Mouse (Mus musculus) cerebellum, postnatal 10 days (tissue): Measurements from ENCODE around the gene Bcas2.
"Not testable (repeated sequence)": the region's sequence is repeated elsewhere in the genome, so short reads cannot be mapped to it uniquely, and the experiment has no call there.

Experiments used
- DNase-seq, 2 experiments: peaks; one replicate each; pipeline ENCODE4 v3.0.0; 2021; ENCODE audit warnings: mixed read lengths in 2 of 2

Bcas2 gene

DNA sequence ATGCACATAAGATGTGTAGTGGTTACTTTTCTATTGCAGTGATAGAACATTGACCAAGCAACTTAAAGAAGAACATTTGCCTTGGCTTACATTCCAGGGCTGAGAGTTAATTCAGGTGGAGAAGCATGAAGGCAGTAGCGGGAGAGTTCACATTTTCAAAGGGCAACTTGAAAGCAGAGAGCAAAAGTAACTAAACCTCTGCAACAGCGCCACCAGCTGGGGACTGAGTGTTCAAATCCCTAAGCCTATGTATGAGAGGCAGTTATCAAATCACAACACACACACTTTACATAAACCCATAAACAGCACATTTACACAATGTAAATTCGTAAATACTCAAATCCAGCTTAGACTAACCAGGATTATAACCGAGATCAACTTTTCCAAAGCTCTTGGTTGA, 1.7 kb upstream of the Bcas2 start:
- peak; percentile 90 to 91 for DNase-seq

DNA sequence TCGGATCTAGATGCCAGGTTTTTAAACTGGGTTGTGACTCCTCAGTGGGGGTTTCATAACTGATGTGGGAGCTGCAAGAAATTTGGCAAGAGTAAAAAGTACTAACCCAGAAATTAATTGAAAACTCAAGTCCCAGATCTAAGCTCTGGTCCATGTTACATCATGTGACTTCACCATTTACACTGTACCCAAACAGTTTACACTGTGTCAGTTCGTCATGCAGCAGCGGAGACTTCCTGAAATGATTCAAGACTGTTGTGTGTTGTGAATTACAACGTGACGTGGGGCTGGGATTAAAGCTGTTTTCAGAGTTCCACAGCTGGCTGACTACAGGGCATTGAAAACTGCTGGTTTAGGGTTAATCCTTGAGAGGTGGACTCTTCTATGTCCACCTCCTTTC, 1.2 kb downstream of the Bcas2 start:
- DNase-seq, result no peak

DNA sequence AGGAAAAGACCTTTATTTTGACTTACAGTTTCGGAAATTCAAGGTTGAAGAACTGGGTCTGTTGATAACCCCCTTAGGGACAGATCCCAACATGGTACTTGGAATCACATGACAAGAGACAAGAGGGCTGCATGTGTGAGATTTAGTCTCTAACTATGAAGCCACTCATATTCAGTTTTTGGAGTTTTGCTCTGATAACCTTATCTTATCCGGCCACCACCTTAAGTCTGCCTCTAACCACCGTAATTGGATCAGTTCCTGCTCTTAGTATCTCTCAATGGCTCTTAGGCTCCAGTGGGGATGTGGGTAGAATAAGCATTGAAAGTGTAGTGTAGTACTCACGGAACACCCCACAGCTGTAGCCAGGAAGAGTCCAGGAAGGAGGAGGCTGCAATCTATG, 5.3 kb downstream of the Bcas2 start:
- no peak for DNase-seq

DNA sequence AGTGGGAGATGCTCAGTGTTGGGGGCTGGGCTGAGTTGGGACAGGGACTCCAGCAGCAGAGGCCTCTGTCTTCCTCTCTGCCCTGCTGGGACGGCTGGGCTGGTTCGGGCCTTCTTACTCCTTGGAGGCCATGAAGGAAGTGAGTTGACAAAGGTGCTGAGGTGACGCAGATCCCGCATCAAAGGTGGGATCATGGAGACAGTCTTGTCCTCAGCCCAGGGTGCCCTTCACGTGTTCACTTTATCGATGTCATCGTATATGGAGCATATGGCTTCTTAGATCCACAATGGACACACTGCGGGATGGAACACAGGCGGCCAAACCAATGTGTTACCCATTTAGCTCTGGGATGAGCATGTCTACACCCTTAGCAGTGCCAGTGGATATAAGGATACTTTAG, 8.1 kb downstream of the Bcas2 start:
- no peak for DNase-seq

DNA sequence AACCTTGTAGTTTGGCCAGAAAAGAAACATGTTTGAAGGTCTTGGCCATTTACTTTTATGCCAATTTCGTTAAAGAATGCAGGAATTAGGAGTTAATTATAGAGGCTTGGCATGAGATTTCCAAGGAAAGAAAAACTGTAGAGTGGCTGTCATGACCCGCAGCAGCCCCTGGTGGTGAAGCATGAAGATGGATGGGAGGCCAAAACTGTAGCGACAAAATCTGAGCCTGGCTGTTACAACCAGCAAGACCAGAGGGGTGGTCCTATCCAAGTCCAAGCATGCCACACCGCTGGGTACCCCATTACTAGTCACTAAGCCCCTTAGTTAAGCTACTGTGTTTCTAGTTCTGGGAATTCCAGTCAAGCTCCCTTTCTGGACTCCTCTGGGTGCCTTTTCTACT, 9.7 kb downstream of the Bcas2 start:
- no peak for DNase-seq

DNA sequence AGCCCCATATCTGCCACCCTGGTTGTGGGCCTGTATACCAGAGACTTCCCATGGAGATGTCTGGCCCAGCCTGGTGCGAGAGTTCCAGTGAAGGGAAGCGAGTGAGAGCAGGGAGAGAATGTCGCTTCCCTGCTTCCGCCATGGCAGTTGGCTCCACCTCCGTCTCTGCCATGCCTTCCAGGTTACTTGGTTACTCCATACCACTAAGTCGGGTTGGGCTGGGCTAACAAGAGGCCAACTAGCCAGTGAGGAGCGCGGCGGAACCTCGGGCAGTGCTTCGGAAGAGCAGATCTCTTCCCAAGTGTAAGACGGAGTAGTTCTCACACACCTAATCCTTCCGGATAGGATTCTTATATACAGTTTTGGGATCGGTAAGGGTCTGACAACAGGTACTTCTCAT, 11.4 kb downstream of the Bcas2 start:
- no peak for DNase-seq

DNA sequence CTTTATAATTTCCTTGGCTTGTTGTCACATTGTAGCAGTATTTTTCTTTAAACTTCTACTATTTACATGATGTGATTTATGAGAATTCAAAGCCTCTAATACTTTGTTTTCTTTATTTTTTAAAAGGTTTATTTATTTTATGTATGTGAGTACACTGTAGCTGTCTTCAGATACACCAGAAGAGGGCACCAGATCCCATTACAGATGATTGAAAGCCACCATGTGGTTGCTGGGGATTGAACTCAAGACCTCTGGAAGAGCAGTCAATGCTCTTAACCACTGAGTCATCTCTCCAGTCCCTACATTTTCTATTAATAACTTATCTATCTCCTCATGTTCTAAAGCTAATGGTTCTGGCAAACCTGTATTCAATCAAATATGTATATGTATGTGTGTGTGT, 13.0 kb downstream of the Bcas2 start:
- peak in 1 of 2 experiments; percentile 19 for DNase-seq

DNA sequence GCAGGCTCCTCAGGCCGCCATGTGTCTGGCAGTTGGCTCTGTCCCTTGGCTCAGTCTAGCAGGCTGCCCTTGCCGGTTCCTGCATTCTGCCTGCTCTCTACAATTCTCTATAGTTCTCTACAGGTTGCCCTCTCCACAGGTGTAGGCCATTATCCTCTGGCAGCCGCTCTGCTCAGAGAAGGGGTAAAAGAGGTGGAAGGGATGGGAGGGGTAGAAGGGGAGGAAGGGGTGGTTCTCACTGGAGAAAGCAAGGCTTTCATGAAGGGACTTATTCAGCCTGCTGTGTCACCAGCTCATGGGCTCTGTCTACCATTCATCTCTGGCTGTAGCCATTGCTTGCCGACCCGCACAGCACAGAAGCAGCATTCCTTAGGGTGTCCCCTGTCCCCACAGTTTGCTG, 17.0 kb downstream of the Bcas2 start:
- DNase-seq, result peak; percentile 34 to 49

DNA sequence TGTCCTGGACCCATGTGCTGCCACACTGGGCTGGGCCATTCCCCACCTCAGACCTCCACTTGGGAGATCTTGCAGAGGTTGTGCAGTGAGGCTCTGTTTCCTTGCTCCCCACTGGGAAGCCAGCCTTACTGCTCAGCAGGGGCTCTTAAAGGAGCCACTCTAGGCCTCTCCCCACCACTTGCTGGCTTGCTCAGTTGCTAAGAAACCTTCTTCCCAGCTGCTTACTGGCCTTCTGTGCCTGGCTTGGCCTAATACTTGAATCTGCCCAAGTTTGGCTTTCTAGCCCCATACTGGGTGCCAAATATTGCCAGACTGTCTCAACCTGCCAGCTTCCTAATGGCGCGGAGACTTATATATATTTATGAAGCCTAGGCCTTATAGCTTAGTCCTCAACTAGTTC, 17.4 kb downstream of the Bcas2 start:
- DNase-seq, result peak; percentile 61 to 73

DNA sequence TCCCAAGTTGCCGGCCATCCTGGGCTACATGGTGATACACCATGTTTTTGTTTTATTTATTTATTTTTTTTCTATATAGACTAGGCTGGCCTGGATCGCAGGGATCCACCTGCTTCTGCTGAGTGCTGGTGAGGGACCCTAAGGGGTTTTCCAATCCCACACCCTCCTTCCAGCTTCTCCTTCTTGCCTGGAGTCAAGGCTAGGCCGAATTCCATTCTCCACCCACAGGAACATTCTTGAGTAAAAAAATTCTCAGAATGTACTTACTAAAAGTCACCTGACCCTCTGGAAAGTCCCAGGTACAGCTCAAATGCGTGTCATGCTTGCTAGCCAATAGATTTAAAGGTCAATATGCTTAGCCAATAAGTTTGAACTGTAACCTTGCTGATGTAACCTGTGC, 20.7 kb downstream of the Bcas2 start:
- no peak for DNase-seq

DNA sequence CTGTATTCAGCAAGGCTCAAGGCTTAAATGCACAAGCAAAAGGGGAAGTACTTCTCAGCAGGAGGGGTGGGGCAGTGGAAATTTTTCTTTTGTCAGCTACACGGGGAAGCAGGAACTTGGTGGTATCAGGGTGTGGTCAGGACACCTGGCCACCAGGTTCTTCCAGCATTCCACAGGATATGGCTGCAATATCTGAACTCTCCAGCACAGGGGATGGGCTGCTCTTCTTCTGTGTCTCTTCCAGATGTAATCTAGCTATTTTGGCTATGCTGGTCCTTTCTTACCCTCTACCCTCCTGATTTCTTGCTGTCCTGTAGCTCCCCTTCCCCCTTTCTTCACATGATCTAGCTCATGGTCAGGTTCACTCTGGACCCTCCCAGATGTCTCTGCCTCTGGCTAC, 21.7 kb downstream of the Bcas2 start:
- DNase-seq, result no peak

DNA sequence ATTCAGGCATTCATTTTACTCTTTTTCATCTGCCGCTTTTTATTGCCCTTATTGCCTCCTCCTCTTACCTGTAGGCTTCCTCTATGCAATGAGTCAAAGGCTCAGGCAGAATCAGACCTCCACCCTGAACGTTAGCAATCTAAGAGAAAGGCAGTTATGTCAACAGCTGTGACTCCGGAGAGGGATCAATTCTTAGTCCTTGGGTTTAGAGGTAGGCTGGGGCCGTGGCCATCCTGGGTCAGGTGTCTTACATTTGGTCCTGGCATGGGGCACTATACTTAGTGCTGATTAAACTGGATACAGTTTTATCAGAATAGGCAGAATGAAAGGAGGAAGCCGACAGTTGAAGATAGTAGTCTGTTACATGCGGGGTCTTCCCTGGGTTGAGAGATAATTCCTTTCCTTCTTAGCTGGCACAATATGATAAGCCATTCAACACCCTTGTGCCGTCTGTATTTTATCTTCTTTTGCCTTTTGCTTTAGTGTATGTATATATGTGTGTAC, 24.9 kb downstream of the Bcas2 start:
- no peak for DNase-seq

DNA sequence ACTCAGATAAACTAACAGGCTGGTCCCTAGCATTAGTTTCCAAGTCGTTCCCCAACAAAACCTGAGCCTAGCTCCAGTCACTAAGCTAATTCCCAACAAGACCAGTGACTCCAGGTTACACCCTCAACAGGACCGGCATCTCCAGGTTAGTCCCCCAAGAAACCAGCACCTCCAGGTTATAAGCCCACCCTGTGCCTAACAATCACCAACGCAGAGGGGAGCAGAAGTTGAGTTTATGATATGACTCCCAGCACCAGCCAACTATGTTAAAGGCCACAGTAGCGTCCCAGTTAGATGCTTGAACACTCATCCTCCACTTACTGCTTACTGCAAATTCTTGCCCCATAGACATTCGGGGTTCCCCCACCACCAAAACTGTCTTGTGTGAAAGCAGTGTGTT, 27.9 kb downstream of the Bcas2 start:
- no peak for DNase-seq

DNA sequence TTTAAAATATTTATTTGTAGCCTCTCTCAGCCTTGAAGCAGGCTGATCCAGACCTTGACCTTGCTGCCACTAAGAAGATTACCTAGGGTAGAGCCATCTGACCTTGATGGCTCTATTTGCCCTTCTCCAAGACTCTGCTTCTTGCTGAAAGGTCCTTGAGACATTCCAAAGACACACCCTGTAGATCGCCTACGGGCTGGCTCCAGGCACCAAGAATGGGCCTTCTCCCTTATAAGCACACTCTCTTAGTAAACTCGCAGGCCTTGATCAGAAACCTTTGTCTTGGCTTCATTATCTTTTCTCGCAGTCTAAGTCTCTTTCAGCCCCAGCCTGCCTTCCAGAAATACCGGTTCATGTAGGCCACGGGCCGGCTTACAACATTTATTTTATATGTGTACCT, 29.6 kb downstream of the Bcas2 start:
- not testable (repeated sequence) for DNase-seq

DNA sequence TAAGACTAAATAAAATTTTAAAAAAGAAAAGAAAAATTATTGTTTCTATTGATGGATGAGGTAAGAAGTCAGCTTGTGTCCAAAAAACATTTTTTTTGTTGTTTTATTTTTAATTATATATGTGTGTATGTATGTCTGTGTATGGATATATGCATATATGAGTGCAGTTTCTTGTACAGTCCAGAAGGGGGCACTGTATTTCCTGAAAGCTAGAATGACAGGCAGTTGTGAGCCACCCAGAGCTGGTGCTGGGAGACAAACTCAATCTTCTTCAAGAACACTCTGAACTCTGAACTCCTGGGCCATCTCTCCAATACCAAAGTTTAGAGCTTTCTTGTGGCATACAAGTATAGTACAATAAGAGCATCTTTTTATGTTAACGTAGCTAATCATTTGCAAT, 32.1 kb downstream of the Bcas2 start:
- DNase-seq, result no peak

DNA sequence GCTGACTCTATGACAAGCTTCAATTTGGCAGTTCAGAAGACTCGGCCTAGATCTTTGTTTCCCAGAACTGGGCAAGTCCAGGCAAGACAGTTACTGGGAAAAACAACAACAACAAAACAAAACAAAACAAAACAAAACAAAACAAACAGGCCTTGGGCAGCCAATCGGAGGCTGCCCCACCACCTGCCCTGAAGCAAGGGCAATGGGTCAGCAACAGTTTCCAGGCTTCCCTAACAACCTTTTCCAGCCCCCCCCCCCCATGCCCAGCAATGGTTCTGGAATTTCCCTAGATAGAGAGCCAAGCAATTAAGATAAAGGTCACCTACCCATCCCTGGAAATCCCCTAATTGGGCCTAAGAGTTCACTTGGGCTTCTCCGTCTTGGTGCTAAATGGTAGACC, 33.0 kb downstream of the Bcas2 start:
- no peak for DNase-seq

DNA sequence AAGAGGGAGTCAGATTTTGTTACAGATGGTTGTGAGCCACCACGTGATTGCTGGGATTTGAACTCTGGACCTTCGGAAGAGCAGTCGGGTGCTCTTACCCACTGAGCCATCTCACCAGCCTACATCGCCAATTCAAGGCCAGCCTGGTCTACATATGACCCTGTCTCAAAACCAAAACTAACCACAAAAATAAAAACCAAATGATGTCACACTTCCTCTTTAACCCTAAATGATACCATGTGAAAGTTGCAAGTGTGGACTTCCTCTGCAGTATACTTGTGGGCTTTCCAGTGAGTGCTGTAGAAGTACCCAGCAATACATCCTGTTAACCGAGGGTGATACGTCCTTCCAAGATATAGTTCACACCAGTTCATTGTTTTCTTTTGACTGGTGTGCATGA, 34.9 kb downstream of the Bcas2 start:
- no peak for DNase-seq

DNA sequence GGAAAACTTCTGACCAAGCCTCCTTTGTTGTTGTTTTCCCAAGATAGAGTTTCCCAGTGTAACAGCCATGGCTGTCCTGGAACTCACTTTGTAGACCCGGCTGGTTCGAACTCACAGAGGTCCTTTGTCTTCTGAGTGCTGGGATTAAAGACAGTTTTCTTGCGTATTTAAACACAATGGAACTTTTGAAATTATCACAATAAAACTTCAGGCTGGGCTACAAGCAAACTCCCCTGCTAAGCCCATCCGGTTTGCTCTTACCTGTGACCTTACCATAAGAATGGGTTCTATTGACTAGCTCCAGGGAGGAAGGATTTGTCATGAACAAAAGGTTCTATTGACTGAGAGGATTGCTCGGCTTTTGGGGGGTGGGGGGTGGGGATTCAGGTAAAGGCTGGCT, 36.3 kb downstream of the Bcas2 start:
- DNase-seq, result no peak

DNA sequence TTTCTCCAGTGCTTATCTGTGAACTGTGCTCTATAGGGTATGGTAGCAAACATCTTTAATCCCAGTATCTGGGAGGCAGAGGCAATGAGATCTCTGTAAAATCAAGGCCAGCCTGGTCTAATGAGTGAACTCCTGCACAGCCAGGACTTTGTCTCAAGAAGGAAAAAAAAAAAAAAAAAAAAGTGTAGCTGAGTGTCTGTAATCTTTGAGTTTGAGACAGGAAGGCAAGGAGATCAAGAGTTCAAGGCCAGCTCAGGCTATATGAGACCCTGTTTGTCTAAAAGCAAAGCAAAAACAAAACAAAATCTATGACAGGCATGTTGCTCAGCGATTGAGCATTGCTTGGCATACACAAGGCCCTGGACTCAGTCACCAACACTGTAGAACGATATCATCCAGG, 36.8 kb downstream of the Bcas2 start:
- no peak for DNase-seq

DNA sequence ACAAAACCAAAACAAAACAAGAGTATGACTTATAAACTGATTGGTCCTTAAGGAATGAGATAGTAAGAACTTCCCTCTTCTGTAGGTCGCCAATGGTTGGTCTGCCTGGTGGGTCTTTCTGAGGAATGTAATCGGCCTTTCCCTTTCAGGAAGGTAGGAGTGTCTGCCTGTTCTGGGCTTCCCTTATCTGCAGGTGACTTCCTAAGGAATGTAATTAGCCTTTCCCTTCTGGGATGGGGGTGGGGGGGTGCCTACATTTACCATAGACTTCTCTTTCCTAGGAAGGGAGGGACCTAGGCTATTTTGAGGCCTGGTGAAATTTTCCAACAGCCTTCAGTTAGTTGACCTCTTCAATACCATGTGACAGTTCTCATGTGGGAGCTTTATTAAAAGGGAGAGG, 39.6 kb downstream of the Bcas2 start:
- DNase-seq, result no peak

DNA sequence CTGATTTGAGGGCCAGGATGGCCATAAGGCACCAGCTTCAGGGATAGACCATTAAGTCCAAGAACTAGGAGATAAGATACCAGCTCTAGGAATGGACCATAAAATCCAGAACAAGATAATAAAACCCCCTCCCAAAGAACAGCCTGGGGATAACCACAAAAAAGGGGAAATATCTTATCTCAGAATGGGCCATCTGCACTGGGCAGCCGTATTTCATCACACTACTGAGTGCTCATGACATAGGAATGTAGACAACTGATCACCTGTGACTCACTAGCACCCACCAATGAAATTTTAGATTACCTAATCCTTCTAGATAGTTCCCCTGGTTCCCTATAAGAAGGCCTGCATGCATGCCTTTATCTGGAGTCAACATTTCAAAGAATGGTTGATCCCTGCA, 40.7 kb downstream of the Bcas2 start:
- no peak for DNase-seq

DNA sequence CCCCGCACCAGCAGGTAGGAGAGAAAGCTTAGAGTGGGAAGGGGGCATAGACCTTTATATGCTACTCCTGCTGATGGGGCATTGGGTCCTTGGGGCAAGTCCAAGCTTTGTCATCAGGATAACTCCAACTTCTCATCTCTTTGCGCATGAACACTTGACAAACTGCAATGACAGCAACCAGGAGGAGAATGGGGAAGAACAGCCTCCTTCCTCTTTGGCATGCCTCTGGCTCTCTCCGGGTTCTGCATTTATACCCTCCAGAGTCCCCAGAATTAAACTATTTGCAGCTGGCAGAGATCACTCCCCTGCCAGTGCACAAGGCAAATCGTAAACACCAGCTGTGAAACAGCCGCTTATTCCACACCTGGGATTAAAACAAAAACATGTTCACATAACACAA, 42.1 kb downstream of the Bcas2 start:
- DNase-seq, result no peak

DNA sequence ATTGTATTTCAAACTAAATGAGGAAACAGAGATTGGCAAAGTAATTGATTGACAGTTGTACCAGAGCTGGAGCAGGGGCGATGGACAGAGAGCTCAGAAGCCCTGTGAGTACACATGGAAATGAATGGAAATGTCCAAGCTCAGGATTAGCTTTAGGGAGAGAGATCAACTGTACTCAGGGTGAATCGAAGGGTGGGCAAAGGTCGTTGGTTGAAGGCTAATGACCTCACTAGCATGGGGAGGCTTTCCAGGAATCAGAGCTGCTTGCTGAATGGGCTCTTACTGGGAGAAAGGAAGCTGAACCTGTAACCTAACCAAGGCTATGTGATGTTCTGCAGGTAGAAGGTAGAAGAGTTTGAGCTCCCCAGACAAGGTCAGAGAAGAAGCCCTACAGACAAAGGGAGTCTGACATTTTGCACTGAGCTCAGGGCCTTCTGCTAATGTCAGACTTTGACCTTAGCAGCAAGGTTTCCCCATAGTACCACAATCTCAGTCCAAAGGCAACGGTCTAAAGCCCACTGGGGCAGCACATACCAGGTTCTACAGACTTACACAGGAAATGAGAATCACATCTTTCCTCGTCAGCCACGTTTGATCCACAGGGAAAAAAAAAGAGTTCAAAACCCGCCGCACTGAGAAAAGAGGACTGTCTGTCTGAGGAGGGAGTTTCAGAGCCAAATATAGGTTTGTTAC, 43.3 kb downstream of the Bcas2 start:
- DNase-seq, result no peak

DNA sequence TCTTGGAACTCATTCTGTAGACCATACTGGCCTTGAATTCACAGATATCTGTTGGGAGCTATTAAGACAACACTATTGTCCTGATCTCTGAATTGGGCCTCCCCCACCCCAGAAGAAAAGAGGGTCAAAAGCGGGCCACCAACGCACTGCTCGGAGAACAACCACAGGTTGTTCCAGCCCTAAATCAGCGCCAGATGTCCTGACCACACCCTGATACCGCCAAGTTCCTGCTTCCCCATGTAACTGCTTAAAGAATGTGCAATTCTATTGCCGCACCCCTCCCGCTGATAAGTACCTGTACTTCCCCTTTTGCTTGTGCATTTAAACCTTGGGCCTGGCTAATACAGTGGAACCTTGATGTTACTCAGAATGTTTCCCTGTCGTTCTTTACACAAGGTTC, 43.9 kb downstream of the Bcas2 start:
- not testable (repeated sequence) for DNase-seq

DNA sequence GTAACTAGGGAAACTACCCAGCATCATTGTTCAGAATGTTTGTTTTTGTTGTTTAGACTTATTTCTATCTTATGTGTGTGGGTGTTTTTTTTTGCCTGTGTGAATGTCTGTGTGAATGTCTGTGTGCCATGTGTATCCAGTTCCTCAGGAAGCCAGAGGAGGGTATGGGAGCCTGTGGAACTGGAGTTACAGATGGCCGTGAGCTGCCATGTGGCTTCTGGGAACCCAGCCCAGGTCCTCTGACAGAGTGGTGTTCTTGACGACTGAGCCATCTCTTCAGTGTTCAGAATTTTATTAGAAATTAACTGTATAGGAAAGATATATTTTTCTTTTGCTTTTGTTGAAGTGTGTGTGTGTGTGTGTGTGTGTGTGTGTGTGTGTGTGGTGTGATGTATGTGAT, 50.0 kb downstream of the Bcas2 start:
- DNase-seq, result peak; percentile 55 to 68
